Mouse (Mus musculus): ENCODE measurements around the gene Kcnd2.
"Not testable (repeated sequence)": the region's sequence is repeated elsewhere in the genome, so short reads cannot be mapped to it uniquely, and the experiment has no call there.

Gene Kcnd2

GRCm38 (mm10) chr6:21215491-21216191, at the start of gene Kcnd2:
Kcnd2 (plus strand) TSS chr6:21215503.
- DNase-seq (ENCODE audit: low read depth, low spot score) = no peak

GRCm38 (mm10) chr6:21166611-21167010, 48.7 kb upstream of the Kcnd2 start:
- no peak for DNase-seq (ENCODE audit: low read depth, low spot score)

GRCm38 (mm10) chr6:21195341-21195740, 20.0 kb upstream of the Kcnd2 start:
- no peak for DNase-seq (ENCODE audit: low read depth, low spot score)

DNA sequence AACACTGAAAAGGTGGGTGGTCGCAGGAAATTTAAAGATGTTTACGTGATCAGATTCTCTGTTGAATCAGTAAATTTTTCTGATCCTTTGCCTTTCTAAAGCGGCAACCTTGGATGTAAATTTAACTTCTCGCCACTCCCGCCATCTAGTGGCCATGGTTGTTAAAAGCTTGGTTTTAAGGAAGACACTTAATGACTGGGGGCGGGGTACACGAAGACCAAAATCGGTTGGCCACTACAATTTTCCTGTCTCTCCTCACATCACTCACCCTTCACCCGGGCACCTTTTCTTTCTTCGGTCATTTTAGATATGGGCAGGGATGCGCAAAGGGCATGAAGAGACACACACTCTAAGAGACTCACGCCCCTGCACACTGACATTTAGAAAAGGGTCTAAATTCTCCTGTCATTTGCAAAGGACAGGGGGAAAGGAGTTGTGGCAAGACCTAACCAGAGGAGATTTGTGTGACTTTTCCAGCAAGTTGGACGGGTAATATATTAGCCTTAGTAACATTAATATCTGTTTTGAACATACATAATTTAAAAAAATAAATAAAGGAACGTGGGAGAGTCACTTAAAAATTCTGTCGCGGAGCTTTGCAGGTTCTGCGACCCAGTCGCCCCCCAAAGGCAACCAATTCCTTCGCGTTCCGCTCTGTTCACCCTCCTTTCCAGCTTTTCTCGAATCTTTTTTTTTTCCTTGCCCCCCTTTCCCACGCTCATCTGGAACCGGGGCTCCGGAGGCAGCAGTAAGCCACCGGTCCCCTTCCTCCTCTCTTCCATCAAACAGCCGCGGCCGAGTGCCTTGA, 1.2 kb upstream of the Kcnd2 start:
- DNase-seq (ENCODE audit: low read depth, low spot score) = peak; percentile 26

DNA sequence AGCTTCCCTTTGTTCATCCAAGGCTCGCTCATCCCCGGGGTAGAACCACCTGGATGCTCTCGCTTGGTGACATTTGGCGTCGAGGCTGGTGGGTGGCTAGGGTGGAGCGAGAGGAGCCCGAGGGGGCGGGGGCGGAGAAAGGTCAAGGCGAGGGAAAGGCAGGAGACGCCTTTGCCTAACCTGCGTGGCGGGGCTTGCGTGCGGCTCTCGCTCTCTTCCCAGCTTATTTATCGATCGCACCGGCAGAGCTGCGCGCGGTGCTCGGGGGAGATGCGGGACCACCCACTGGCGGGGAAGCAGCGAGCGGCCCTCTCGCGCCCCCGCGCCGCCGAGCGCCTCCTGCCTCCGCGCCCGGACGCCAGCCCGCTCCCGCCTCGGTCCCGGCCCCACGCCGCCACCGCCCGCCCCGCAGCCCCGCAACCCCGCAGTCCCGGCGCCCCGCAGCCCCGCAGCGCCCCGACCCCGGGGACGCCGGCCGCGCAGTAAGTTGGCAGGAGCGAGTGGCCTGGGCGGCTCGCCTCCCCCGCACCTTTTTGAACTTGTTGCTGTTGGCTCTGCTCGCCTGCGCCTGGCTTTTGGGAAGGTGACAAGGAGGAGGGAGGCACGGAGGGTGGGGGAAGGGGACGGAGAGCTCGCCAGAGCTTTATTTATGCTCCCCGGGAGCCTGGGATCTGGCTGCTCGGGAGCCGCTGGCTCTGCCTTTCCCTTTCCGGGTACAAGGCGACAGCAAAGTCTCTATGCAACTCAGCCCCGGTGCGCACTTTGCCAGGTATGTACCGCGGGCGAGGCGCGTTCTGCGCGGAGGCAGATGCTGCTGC, 421 bp upstream of the Kcnd2 start:
- no peak for DNase-seq (ENCODE audit: low read depth, low spot score)

DNA sequence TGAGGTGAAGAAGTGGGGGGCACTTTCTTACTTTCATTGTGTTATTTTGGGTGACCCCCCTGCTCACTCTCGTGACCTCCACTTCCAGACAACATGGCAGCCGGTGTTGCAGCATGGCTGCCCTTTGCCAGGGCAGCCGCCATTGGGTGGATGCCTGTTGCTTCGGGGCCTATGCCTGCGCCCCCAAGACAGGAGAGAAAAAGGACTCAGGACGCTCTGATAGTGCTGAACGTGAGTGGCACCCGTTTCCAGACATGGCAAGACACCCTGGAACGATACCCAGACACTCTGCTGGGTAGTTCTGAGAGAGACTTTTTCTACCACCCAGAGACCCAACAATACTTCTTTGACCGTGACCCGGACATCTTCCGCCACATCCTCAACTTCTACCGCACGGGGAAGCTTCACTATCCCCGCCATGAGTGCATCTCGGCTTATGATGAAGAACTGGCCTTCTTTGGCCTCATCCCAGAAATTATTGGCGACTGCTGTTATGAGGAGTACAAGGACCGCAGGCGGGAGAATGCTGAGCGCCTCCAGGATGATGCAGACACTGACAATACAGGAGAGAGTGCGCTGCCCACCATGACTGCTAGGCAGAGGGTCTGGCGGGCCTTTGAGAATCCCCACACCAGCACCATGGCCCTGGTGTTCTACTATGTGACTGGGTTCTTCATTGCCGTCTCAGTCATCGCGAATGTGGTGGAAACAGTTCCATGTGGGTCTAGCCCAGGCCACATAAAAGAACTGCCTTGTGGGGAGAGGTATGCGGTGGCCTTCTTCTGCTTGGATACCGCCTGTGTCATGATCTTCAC, 1.1 kb downstream of the Kcnd2 start:
- DNase-seq (ENCODE audit: low read depth, low spot score) = no peak

DNA sequence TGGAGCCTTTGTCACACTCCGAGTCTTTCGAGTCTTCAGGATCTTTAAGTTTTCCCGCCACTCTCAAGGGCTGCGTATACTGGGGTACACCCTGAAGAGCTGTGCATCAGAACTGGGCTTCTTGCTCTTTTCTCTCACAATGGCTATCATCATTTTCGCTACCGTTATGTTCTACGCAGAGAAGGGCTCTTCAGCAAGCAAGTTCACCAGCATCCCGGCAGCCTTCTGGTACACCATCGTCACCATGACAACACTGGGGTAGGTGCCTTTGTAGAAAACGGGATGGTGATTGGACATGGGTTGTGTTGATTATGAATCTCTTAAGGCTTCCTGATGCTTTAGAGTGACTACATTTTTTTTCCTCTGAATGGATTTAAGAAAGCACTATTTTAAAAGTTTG, 1.9 kb downstream of the Kcnd2 start:
- no peak for DNase-seq (ENCODE audit: low read depth, low spot score)

- DNase-seq (ENCODE audit: low read depth, low spot score) = no peak
These were observed 10.8 kb downstream of the Kcnd2 start for GRCm38 (mm10) chr6:21226124-21226523.

DNA sequence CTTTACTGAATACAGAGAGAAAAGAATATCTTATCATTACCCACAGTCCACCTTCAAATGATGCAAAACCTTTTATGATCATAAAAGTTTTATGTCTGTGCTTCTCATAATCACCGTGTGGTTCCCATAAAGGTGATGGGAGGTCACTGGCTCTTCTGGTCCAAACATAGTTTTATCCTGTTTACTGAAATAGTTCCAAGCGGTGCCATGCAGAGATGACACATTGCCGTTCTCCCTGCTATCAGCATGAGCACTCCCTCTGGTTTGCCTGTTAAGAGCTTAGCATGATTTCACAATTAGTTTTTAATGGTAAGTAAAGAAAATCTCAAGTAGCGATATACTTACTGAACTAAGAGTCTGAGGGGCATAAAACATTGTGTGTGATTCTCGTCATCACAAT, 43.7 kb downstream of the Kcnd2 start:
- DNase-seq (ENCODE audit: low read depth, low spot score) = no peak

GRCm38 (mm10) chr6:21267897-21268296, 52.6 kb downstream of the Kcnd2 start:
- DNase-seq (ENCODE audit: low read depth, low spot score) = no peak

DNA sequence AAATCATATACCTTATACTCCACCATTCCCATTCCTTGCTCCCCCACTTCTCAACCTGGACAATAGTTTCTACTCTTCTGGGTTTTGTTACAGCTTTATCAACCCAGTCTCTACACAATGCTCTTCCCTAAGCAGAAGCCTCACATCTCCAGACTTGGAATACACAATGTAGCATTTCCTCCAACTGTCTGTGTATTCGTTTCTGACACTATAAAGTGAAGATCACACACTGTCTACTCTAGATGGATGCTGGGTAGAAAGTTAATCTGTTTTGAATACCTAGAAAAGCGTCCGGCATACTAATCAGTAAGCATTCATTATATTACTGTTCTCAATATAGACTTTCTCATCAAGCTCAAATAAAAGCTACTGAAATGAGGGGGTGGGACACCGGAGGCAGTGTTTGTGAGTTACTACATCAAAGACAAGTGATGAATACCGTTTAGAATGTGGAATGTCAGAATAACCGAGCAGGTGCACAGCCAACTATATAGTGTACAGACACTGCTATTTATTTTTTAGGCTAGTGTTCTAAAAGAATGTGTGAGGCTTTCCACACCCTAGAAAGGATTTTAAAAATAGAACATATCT, 62.1 kb downstream of the Kcnd2 start:
- no peak for DNase-seq (ENCODE audit: low read depth, low spot score)

DNA sequence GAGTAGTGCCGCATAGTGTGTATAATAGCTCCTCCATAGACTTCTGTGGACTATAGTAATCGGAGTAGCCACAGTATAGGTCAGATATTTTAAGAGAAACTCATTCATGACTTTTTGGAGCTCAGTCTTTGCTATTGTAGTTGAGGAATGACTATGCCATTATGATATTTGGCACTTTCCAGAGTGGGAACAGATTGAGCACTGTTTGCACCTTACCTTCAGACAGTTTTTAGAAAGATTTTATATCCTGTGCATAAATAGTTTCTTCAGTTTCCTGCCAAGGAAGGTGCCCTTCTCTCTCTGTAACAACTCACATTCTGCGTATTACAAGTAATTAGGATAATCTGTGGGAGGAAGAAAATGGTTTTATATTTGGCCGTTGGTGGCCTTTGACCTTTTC, 89.6 kb downstream of the Kcnd2 start:
- DNase-seq (ENCODE audit: low read depth, low spot score) = no peak

- no peak for DNase-seq (ENCODE audit: low read depth, low spot score)
These were observed 94.9 kb downstream of the Kcnd2 start for GRCm38 (mm10) chr6:21310159-21310558.

GRCm38 (mm10) chr6:21321407-21321806, 106.1 kb downstream of the Kcnd2 start:
- no peak for DNase-seq (ENCODE audit: low read depth, low spot score)

DNA sequence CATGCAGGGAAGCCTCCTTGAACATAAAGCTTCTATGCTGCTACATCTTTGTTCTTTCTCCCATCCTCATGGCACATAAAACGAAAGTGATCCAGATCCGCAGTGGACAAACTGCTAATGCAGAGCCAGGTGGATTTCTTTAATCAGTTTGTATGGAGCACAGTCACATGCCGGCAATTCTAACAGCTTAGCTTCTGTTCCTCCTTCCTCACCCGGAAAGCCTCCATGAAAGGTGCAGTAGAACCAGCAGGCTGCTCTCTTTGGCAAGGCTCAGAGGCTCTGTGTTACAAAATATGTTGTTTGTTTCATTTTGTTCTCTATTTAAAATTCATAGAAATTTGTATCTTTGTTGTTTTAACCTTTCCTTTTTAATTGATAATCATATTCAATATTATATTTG, 106.9 kb downstream of the Kcnd2 start:
- DNase-seq (ENCODE audit: low read depth, low spot score) = no peak

- DNase-seq (ENCODE audit: low read depth, low spot score) = no peak
These were observed 109.9 kb downstream of the Kcnd2 start for GRCm38 (mm10) chr6:21325251-21325650.

DNA sequence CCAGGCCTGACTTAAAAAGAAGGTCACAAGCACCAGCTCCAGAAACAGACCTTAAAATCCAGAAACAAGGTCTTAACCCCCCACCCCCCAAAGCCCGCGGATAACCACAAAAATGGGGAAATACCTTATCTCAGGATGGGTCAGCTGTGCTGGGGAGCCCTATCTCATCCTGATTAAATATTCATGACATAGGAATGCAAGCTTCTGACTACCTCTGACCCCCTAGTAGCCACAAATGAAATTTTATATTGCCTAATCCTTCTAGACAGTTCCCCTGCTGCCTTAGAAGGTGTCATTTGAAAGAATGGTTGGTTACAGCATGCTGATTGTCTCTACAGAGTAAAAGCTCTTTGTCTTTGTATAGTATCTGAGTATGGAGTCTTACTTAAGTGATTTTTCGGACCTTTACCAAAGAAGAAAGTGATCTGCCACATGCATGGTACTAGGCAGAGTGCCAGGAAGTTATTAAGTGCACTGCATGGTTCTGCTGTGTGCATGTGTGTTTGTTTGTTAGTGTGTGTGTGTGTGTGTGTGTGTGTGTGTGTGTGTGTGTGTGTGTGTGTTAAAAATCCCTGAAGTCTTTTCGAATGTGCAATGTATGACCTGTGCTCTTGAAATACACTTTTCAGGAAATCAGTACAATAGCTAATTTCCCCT, 111.9 kb downstream of the Kcnd2 start:
- DNase-seq (ENCODE audit: low read depth, low spot score) = no peak

- not testable (repeated sequence) for DNase-seq (ENCODE audit: low read depth, low spot score)
These were observed 170.0 kb downstream of the Kcnd2 start for GRCm38 (mm10) chr6:21385298-21385697.

GRCm38 (mm10) chr6:21391776-21392175, 176.5 kb downstream of the Kcnd2 start:
- no peak for DNase-seq (ENCODE audit: low read depth, low spot score)

DNA sequence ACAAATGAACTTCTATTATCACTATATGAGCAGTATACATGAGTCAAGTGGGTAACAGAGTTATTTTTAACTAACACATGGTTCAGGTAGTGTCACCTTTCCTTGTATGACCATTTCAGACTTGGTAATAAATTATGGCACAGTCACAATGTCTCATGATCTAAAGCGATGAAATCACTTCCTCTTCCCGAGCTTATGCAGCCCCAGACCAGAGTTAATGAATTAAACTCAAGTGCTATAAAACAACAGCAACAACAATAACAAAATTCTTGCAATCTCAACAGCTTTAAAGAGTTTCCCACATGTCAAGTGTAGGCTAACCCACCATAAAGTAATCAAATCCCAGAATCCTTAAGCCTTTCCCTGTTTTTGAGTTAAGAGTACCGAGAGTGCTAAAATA, 198.4 kb downstream of the Kcnd2 start:
- DNase-seq (ENCODE audit: low read depth, low spot score) = no peak

GRCm38 (mm10) chr6:21418246-21418645, 202.9 kb downstream of the Kcnd2 start:
- DNase-seq (ENCODE audit: low read depth, low spot score) = no peak

Measured in retina, adult 2 months (tissue).